Mouse (Mus musculus) megakaryocyte, embryonic 14.5 days (primary cell): ENCODE data around the gene Serpine2. TPM values are rescaled to one million over a fixed set of nuclear protein-coding genes. Genes with fewer than 3 reads are reported as not detected.

Experiments
- H3K27me3 ChIP-seq: replicated peaks from 2 replicates; pipeline ENCODE3; 2012; ENCODE audit warnings: inconsistent platforms
- H3K36me3 ChIP-seq: replicated peaks from 2 replicates; pipeline ENCODE3; 2012; ENCODE audit warnings: low read length, inconsistent platforms, mixed read lengths
- H3K4me1 ChIP-seq: 2 replicates; pipeline ENCODE4 v1.6.1; 2012; ENCODE audit warnings: inconsistent platforms
- H3K4me3 ChIP-seq: replicated peaks from 2 replicates; pipeline ENCODE3; 2012; ENCODE audit warnings: moderate library complexity, mild to moderate bottlenecking, inconsistent platforms
- H3K9me3 ChIP-seq: 2 replicates; pipeline ENCODE4 v1.6.1; 2012; ENCODE audit warnings: inconsistent platforms
- FLI1 ChIP-seq: IDR thresholded peaks from 2 replicates; pipeline ENCODE4 v1.6.1; 2012; ENCODE audit warnings: low read length, inconsistent platforms, mixed read lengths
- GATA1 ChIP-seq: IDR thresholded peaks from 3 replicates; pipeline ENCODE4 v1.6.1; 2012; ENCODE audit warnings: mixed read lengths, low read length, inconsistent platforms, borderline replicate concordance
- polyA plus RNA-seq: library from polyadenylated mRNA; stranded (reverse); fragments of >175 nt; gene quantifications from 2 replicates; pipeline ENCODE4 v1.2.3, GENCODE M21; 2012; ENCODE audit warnings: low replicate concordance; ENCODE audit not compliant: insufficient read depth

Gene Serpine2
- polyA plus RNA-seq, 1 experiment, result 38.8 TPM

- Histone ChIP-seq H3K4me1 (peaks cover 87% of the 10 kb centered on the region), H3K9me3 (no peaks in the 10 kb centered on the region), H3K36me3 (peaks cover 41% of the 10 kb centered on the region), H3K27me3 (no peaks in the 10 kb centered on the region), H3K4me3 (peak overlapping the region; percentile 97)
- TF ChIP-seq GATA1, result no peak
- TF ChIP-seq FLI1, result no peak
Observed at GRCm38 (mm10) chr1:79759436-79759972, 101.5 kb downstream of the Serpine2 start.

GRCm38 (mm10) chr1:79759006-79759405 lies 102.0 kb downstream of the Serpine2 start:
- TF ChIP-seq GATA1 (no peak), FLI1 (no peak)
- no peaks in the 10 kb centered on the region for H3K27me3 ChIP-seq
- peak overlapping the region; percentile 39 for H3K4me3 ChIP-seq
- H3K4me1 ChIP-seq, result peaks cover 87% of the 10 kb centered on the region
- H3K36me3 ChIP-seq, result peaks cover 43% of the 10 kb centered on the region
- H3K9me3 ChIP-seq, result no peaks in the 10 kb centered on the region

- peaks cover 55% of the 10 kb centered on the region for H3K36me3 ChIP-seq
- TF ChIP-seq FLI1 (no peak), GATA1 (no peak)
Observed at GRCm38 (mm10) chr1:79757597-79757996, 103.4 kb downstream of the Serpine2 start.

GRCm38 (mm10) chr1:79757161-79757560 lies 103.8 kb downstream of the Serpine2 start:
- Histone ChIP-seq H3K36me3 (peaks cover 55% of the 10 kb centered on the region), H3K27me3 (no peaks in the 10 kb centered on the region), H3K4me1 (peaks cover 87% of the 10 kb centered on the region), H3K4me3 (no peak overlapping the region), H3K9me3 (no peaks in the 10 kb centered on the region)
- TF ChIP-seq FLI1 (no peak), GATA1 (no peak)

More at GRCm38 (mm10) chr1:79757597-79757996, 103.4 kb downstream of the Serpine2 start:
- H3K4me3 ChIP-seq, result peak overlapping the region; percentile 65
- peaks cover 87% of the 10 kb centered on the region for H3K4me1 ChIP-seq
- H3K27me3 ChIP-seq, result no peaks in the 10 kb centered on the region
- H3K9me3 ChIP-seq, result no peaks in the 10 kb centered on the region

DNA sequence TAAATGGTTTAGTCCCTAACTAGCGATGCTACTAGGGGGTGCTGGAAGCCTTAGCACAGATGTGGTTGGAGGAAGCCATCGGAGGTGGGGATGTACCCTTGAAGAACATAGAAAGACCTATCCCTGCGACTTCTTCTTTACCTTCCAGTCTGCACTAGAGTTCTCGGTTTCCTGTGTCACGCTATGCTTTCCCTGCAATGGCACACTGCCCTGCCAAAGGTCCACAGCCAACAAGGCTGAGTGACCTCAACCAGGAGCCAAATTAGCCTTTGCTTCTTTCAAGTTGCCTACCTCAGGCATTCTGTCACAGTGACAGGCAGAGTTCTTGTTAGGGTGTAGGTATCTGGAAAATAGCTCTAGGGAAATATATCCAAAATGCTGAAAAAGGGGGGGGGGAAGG lies 104.6 kb downstream of the Serpine2 start:
- TF ChIP-seq FLI1 (no peak), GATA1 (no peak)
- Histone ChIP-seq H3K36me3 (peaks cover 62% of the 10 kb centered on the region), H3K4me3 (no peak overlapping the region), H3K9me3 (no peaks in the 10 kb centered on the region), H3K27me3 (no peaks in the 10 kb centered on the region), H3K4me1 (peaks cover 90% of the 10 kb centered on the region)

GRCm38 (mm10) chr1:79755376-79755775 lies 105.6 kb downstream of the Serpine2 start:
- H3K4me1 ChIP-seq, result peaks cover 96% of the 10 kb centered on the region
- no peak for TF ChIP-seq FLI1
- TF ChIP-seq GATA1, result no peak
- peaks cover 65% of the 10 kb centered on the region for H3K36me3 ChIP-seq

DNA sequence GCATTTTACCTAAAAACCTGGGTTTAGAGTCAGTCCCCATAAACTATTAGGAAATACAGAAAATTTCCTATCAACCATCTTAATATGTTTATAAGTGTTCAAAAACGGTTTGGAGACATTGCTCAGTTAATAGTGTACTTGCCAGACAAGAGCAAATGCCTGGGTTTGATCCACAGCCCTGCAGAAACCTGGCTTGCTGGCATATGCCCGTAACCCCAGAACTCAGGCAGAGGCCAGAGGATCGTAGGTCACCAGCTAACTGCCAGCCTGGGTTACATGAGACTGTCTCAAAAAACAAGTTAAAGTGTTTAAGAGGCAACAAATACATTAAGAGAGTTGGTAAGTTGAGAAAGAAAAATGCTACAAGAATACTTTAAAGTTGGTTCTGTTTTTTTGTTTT lies 106.0 kb downstream of the Serpine2 start:
- H3K4me3 ChIP-seq, result no peak overlapping the region
- H3K4me1 ChIP-seq, result peaks cover 97% of the 10 kb centered on the region
- peaks cover 66% of the 10 kb centered on the region for H3K36me3 ChIP-seq
- H3K9me3 ChIP-seq, result no peaks in the 10 kb centered on the region
- TF ChIP-seq FLI1 (no peak), GATA1 (no peak)
- H3K27me3 ChIP-seq, result no peaks in the 10 kb centered on the region

More at GRCm38 (mm10) chr1:79755376-79755775, 105.6 kb downstream of the Serpine2 start:
- H3K9me3 ChIP-seq, result no peaks in the 10 kb centered on the region
- peak overlapping the region; percentile 72 for H3K4me3 ChIP-seq
- H3K27me3 ChIP-seq, result no peaks in the 10 kb centered on the region

DNA sequence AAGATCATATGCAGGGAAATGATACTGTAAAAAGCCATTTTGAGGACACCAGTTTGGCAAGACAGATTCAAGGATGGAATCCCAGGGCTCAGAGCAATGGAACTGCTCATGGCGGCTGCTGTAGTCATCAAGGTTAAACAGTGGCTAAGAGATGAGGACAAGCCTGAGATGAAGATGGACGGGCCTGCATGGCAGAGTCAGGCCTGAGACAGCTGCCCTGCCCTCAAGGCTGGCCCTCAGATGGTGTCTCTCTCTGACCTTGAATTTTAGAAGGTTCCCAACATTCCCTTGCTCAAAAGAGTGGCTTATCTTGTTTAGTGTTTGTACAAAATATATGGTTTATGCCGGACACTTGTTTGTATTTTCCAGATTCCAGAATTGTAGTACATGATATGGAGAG lies 107.5 kb downstream of the Serpine2 start:
- peak overlapping the region; percentile 46 for H3K4me3 ChIP-seq
- TF ChIP-seq GATA1 (no peak), FLI1 (no peak)
- H3K9me3 ChIP-seq, result no peaks in the 10 kb centered on the region
- H3K36me3 ChIP-seq, result peaks cover 67% of the 10 kb centered on the region
- H3K27me3 ChIP-seq, result no peaks in the 10 kb centered on the region
- peaks cover 97% of the 10 kb centered on the region for H3K4me1 ChIP-seq

DNA sequence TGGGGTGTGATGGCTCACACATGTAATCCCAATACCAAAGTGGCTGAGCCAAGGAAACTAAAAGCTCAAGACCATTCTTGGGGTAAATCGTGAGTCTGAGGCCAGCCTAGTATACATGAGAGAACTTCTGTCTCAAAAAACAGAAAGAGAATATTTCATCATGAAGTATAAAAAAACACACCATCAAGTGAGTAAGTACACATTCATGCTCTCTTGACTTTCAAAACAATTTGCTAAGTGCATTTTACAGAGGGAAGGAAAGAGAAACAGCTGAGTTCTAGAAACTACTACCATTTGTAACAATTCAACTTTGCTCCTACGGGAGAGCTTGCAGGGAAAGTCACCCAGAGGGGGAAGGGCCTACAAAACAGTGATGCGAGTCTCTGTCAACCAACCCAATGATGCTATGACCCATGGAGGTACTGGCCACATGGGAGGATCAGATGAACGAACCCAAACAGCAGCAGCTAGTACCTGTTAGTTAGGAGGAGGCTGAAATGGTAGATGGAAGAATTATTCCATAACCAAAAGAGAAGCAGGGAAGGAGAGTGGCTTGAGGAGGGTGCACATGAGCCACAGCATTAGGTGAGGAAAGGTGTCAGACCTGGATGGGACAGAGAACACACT lies 108.2 kb downstream of the Serpine2 start:
- H3K4me1 ChIP-seq, result peaks cover 94% of the 10 kb centered on the region
- H3K9me3 ChIP-seq, result no peaks in the 10 kb centered on the region
- peaks cover 66% of the 10 kb centered on the region for H3K36me3 ChIP-seq
- no peak overlapping the region for H3K4me3 ChIP-seq
- no peaks in the 10 kb centered on the region for H3K27me3 ChIP-seq
- TF ChIP-seq FLI1 (no peak), GATA1 (no peak)

DNA sequence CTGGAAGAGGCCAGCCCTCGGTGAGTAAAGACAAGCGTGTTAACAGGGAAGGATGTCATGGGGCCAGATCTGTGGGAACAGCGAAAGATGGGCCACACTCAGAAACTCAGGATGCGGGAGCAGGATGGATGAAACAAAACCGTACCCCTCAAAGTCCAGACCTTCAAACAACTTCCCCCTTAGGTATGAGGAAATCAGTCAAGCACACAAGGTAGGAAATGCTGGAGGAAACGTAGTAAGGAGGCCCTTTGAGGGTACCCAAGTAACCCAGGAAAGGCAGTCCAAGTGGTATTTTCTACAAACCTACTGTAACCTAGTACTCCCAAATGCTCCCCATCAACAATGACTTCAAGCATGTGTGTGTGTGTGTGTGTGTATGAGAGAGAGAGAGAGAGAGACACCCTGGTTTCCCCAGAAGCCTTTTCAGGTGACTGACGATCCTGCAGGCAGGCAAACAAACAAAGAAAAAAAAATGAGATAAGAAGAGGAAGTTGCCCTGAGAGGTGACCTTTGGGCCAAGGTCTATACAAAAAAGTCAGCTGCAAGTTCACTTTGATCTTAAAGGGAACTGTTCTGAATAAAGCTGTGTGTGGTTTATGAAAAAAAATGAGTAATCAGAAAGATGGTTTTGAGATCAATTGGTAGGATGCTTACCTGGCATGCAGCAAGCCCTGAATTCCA lies 108.8 kb downstream of the Serpine2 start:
- TF ChIP-seq FLI1 (no peak), GATA1 (no peak)
- Histone ChIP-seq H3K9me3 (no peaks in the 10 kb centered on the region), H3K4me3 (no peak overlapping the region), H3K27me3 (no peaks in the 10 kb centered on the region), H3K4me1 (peaks cover 94% of the 10 kb centered on the region), H3K36me3 (peaks cover 67% of the 10 kb centered on the region)
